In the genomic region with DNA sequence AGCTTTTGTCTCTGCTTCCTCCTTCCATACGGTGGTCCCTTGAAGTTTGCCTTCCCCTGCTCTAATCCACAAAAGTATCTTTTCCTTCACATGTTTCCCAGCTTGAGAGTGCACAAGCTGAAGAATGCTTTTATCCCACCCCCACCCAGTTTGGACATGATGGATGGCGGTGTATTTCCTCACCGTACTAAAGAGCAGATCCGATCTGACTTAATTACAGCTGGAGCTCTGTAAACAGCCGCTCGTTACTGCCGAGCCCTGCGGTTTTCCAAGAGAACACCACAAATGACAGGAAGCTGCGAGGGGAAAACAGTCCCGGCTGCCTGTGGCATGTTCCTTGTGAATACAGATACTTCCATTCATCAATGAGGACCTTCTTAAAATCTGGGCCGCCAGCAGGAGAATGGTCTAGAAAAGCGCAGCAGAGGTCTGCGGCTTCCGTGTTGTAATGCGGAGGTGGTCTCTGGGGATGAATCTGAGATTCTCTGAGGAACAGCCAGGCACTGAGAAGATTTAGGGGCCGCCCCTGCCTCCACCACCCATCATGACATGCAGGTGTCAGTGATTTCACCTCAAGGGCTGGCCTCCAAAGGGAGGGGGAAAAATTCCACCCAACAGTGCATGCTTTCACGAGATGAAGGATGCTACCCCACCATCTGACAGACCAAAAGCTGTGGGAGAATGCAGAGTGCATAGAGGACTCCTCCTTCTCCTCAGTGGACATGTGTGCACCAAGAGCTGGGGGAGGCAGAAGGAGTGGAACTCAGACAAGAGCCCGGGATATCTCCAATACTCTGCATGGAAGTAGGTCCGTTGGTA, we compare ENCODE assay signal across 8 mouse cellular contexts.
DNase-seq lines count a peak whose midpoint lies in the region; ATAC-seq and TF ChIP-seq lines count a peak whose summit lies in the region.

No protein-coding gene starts in this region.

- no peak for TF ChIP-seq POLR2A in testis, adult 2 months (IDR thresholded peaks at IDR 0.05; ENCODE audit: control insufficient read depth, low read depth, low read length)

- peak overlapping the region; percentile 68 for H3K4me3 ChIP-seq in testis, adult 2 months (ENCODE audit: control insufficient read depth, low read depth, low read length)
- H3K4me3 ChIP-seq in intestine, postnatal 0 days (ENCODE audit: low read depth, low read length), result no peak overlapping the region; the same call in 1 of the 2 replicates
- H3K4me3 ChIP-seq in lung, postnatal 0 days (ENCODE audit: low read depth, low read length), result no peak overlapping the region

- peaks cover 4% of the 10 kb centered on the region for H3K4me1 ChIP-seq in testis, adult 2 months (ENCODE audit: control insufficient read depth, insufficient read depth, low read length)
- no peaks in the 10 kb centered on the region for H3K4me1 ChIP-seq in intestine, postnatal 0 days (replicated peaks; ENCODE audit: control insufficient read depth, insufficient read depth, low read length)
- no peaks in the 10 kb centered on the region; the same call in 1 of the 2 replicates for H3K4me1 ChIP-seq in lung, postnatal 0 days (ENCODE audit: insufficient read depth, low read depth, low read length)

- H3K9me3 ChIP-seq in intestine, postnatal 0 days (ENCODE audit: control insufficient read depth), result no peaks in the 10 kb centered on the region
- no peaks in the 10 kb centered on the region for H3K9me3 ChIP-seq in lung, postnatal 0 days (ENCODE audit: low read length)

- TF ChIP-seq CTCF in testis, adult 2 months (IDR thresholded peaks at IDR 0.05; ENCODE audit: control insufficient read depth, insufficient read depth, insufficient replicate concordance, low read depth, low read length), result no peak
- no peak for TF ChIP-seq CTCF in intestine, postnatal 0 days (IDR thresholded peaks at IDR 0.05; ENCODE audit: low read depth)
- no peak for TF ChIP-seq CTCF in lung, postnatal 0 days (IDR thresholded peaks at IDR 0.05)

- TF ChIP-seq EP300 in lung, postnatal 0 days (IDR thresholded peaks at IDR 0.05), result peak; percentile 78

- H3K4me2 ChIP-seq in intestine, postnatal 0 days (replicated peaks; ENCODE audit: low read depth), result peak overlapping the region; percentile 45
- H3K4me2 ChIP-seq in lung, postnatal 0 days (replicated peaks; ENCODE audit: low read depth, low read length), result peak overlapping the region; percentile 39

- H3K27me3 ChIP-seq in testis, adult 2 months (ENCODE audit: control insufficient read depth, insufficient read depth, low read length), result no peaks in the 10 kb centered on the region
- no peaks in the 10 kb centered on the region for H3K27me3 ChIP-seq in intestine, postnatal 0 days (replicated peaks; ENCODE audit: control insufficient read depth, insufficient read depth, low read length)
- no peaks in the 10 kb centered on the region for H3K27me3 ChIP-seq in lung, postnatal 0 days (replicated peaks; ENCODE audit: insufficient read depth, low read length)

- no peak overlapping the region for H3K27ac ChIP-seq in testis, adult 2 months (ENCODE audit: control insufficient read depth, insufficient read depth, low read depth, low read length)
- H3K27ac ChIP-seq in intestine, postnatal 0 days (ENCODE audit: low read depth, low read length), result peak overlapping the region; percentile 11; the same call in 1 of the 2 replicates
- H3K27ac ChIP-seq in lung, postnatal 0 days (ENCODE audit: low read length), result peak overlapping the region; percentile 72

- no peak overlapping the region for H3K9ac ChIP-seq in intestine, postnatal 0 days (ENCODE audit: low read depth, low read length)
- H3K9ac ChIP-seq in lung, postnatal 0 days (replicated peaks; ENCODE audit: low read depth), result no peak overlapping the region

- ATAC-seq in intestine, postnatal 0 days, result peak; percentile 16; the same call in 1 of the 2 replicates
- peak; percentile 88 for ATAC-seq in lung, postnatal 0 days

- no peaks in the 10 kb centered on the region for H3K36me3 ChIP-seq in testis, adult 2 months (ENCODE audit: control insufficient read depth, insufficient read depth, low read length)
- no peaks in the 10 kb centered on the region for H3K36me3 ChIP-seq in intestine, postnatal 0 days (ENCODE audit: control insufficient read depth, insufficient read depth)
- H3K36me3 ChIP-seq in lung, postnatal 0 days (ENCODE audit: insufficient read depth, low read length), result no peaks in the 10 kb centered on the region

- peak; percentile 7 to 40 for DNase-seq in adrenal gland, adult (ENCODE audit: inconsistent age in 2 of 2, low spot score in 1 of 2)
- no peak for DNase-seq in adrenal gland, adult 8-10 months
- no peak for DNase-seq in testis, postnatal 14 days (ENCODE audit: low spot score)
- DNase-seq in lung, postnatal 0 days (ENCODE audit: low spot score), result peak; percentile 80
- peak; percentile 17 for DNase-seq in yolk sac, embryonic 10.5 days (ENCODE audit: low spot score)
- no peak for DNase-seq in ovary, adult 18-20 months (ENCODE audit: low spot score)

- WGBS in intestine, postnatal 0 days, result 24% methylated on average over 19 of the region's 19 CpGs
- 22% methylated on average over 19 of the region's 19 CpGs for whole genome bisulfite sequencing in lung, postnatal 0 days

Comparison
In these comparisons a context has a peak if more than half of its experiments do, and no peak if none do; other contexts are left out.
1. DNase-seq: peak in adrenal gland, adult (2 of 2), lung, postnatal 0 days (single experiment) and yolk sac, embryonic 10.5 days (single experiment); none in adrenal gland, adult 8-10 months (single experiment), testis, postnatal 14 days (single experiment) and ovary, adult 18-20 months (single experiment).